Mouse (Mus musculus): Measurements from ENCODE around the gene Tmod1. TPM values are rescaled to one million over a fixed set of nuclear protein-coding genes. Genes with fewer than 3 reads are reported as not detected.
A peak's percentile ranks its signal among the peaks of the same experiment; 100 is the strongest.

Gene Tmod1
- polyA plus RNA-seq, 1 experiment = 46.9 TPM

DNA sequence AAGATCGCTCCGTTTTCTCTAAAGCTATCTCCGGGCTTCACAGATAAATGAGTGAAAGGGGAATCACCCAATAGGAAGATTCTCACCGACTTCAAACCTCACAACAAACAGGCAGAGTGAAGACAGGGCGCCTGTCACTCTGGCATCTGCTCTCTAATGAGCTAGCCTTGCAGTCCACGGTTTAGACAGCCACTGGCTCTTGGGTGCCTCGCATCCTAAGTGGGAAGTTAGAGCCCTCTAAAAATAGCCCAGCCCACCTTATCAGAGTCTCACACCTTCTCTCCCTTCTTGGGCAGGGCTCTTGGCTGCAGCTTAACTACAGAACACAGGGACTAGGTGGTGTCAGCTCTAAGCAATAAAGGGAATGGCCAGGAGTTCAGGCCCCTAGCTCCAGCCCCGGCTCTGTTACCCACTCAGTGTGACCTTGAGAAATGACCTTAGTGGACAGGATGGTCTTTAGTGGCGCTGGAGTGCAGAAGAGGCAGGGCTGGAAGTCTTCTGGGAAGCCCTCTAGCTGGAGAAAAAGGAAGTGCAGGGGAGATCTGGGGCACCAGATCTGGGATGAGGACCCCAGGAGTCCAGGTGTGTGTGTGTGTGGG is 2.0 kb downstream of the Tmod1 start:
- 6% methylated on average over 9 of the region's 9 CpGs for WGBS
- peak overlapping the region; percentile 72 for H3K4me3 ChIP-seq (replicated peaks; ENCODE audit: control insufficient read depth, low read depth, low read length)
- TF ChIP-seq POLR2A (IDR thresholded peaks at IDR 0.05; ENCODE audit: borderline replicate concordance, control insufficient read depth, low read depth, low read length) (peak; percentile 55; the same call in 1 of the 2 replicates), CTCF (IDR thresholded peaks at IDR 0.05; ENCODE audit: control insufficient read depth, insufficient read depth, low read length) (no peak)
- no peaks in the 10 kb centered on the region; the same call in 1 of the 2 replicates for H3K4me1 ChIP-seq (ENCODE audit: control insufficient read depth, insufficient read depth, low read length)
- peak overlapping the region; percentile 80 for H3K27ac ChIP-seq (ENCODE audit: control insufficient read depth, insufficient read depth, low read depth, low read length, poor library complexity)

DNA sequence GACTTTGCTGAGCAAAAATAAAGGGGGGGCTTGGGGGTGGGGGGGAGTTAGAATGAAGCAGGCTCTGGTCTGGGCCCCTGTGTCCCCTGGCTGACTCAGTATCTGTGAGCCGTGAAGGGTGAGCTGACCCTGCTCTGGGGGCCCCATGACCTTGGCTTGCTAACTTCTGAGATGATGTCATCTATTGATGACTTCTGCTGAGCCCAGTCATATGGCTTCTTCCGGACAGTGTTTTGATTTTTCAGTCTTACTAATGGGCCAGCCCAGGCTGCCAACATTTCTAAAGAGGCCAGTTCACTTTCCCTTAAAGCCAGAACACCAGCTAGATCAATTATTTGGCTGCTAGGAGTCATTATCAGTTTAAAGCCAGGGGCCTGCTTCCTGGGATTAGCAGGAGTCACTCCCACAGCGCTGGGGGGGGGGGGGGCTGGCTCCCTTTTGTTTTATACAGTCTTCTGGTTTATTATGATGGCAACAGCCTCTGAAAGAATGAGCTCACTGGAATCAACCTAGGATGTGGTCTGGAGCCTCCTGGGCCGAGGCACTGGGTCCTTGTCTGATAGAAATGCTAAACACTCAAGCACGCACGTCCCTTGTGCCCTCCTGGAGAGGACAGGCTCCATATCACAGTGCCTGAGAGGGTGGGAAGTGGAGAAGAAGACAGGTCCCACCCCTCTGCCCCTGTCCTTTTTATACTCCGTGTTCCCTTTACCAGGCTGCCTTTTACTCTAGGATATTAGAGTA is 3.2 kb downstream of the Tmod1 start:
- TF ChIP-seq CTCF (IDR thresholded peaks at IDR 0.05; ENCODE audit: control insufficient read depth, insufficient read depth, low read length) = no peak
- TF ChIP-seq POLR2A (IDR thresholded peaks at IDR 0.05; ENCODE audit: borderline replicate concordance, control insufficient read depth, low read depth, low read length) = no peak
- WGBS = 73% methylated on average over 7 of the region's 7 CpGs
- Histone ChIP-seq H3K27ac (ENCODE audit: control insufficient read depth, insufficient read depth, low read depth, low read length, poor library complexity) (peak overlapping the region; percentile 74; the same call in 1 of the 2 replicates), H3K4me3 (replicated peaks; ENCODE audit: control insufficient read depth, low read depth, low read length) (peak overlapping the region; percentile 45), H3K4me1 (ENCODE audit: control insufficient read depth, insufficient read depth, low read length) (no peaks in the 10 kb centered on the region; the same call in 1 of the 2 replicates)

DNA sequence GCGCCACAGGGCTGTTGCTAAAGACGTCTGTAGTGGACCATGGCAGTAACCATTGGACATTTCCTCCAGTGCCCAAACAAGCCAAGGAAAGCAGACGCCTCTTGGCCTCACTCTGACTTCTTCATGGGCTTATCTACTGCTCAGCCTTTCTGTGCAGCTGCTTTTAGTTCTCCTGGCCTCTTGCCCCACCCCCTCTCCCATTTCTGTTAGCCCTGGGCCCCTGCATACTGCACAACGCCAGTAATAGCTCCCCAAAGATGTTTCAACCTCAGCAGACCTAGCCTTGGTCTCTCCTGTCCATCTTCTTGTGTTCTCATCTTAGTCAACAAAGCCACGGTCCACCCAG is 3.7 kb downstream of the Tmod1 start:
- no peaks in the 10 kb centered on the region; the same call in 1 of the 2 replicates for H3K4me1 ChIP-seq (ENCODE audit: control insufficient read depth, insufficient read depth, low read length)
- TF ChIP-seq POLR2A (IDR thresholded peaks at IDR 0.05; ENCODE audit: borderline replicate concordance, control insufficient read depth, low read depth, low read length) (no peak), CTCF (IDR thresholded peaks at IDR 0.05; ENCODE audit: control insufficient read depth, insufficient read depth, low read length) (no peak)
- 0 out of 2 replicates have a peak overlapping the region, but pooled peaks have one; percentile 2 for H3K27ac ChIP-seq (ENCODE audit: control insufficient read depth, insufficient read depth, low read depth, low read length, poor library complexity)
- peak overlapping the region; percentile 22 for H3K4me3 ChIP-seq (replicated peaks; ENCODE audit: control insufficient read depth, low read depth, low read length)
- WGBS = 64% methylated on average over 5 of the region's 5 CpGs

DNA sequence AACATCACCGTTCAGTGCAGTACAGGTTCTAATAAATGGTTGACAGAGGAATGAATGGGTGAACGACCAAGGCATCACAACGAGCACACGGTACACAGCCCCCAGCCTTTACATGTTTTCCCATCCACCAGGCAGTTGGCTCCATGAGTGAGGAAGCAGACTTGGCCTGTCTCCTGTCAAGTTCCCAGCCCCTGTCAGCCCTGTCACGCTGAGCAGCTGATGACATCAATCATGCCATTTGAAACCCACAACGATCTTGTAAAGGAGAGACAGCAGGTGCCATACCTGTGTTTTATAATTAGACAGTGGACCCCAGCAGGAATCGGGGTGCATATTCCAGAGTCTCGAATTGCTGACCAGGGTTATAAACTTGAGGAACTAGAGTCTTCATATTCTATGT is 4.6 kb downstream of the Tmod1 start:
- TF ChIP-seq POLR2A (IDR thresholded peaks at IDR 0.05; ENCODE audit: borderline replicate concordance, control insufficient read depth, low read depth, low read length) = no peak
- TF ChIP-seq CTCF (IDR thresholded peaks at IDR 0.05; ENCODE audit: control insufficient read depth, insufficient read depth, low read length) = no peak
- no peaks in the 10 kb centered on the region; the same call in 1 of the 2 replicates for H3K4me1 ChIP-seq (ENCODE audit: control insufficient read depth, insufficient read depth, low read length)
- WGBS = 85% methylated on average over 8 of the region's 8 CpGs
- H3K27ac ChIP-seq (ENCODE audit: control insufficient read depth, insufficient read depth, low read depth, low read length, poor library complexity) = no peak overlapping the region
- H3K4me3 ChIP-seq (replicated peaks; ENCODE audit: control insufficient read depth, low read depth, low read length) = no peak overlapping the region

DNA sequence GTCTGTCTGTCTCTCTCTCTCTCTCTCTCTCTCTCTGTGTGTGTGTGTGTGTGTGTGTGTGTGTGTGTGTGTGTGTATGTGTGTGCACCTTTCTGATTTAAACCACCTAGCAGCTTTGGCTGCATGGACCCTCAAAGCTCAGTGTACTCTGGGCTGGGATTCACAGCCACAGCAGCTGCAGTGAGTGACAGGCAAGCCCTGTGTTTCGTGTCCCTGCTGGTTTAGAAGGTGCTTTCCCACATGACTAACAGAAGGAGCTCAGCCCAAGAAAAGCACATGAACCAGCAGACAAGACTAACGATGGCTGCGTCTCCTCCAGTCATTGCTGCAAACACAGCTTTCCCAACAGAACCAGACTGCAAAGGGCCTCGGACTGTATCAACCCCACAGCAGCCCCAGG is 9.2 kb downstream of the Tmod1 start:
- WGBS = 83% methylated on average over 4 of the region's 4 CpGs
- H3K4me1 ChIP-seq (ENCODE audit: control insufficient read depth, insufficient read depth, low read length) = no peaks in the 10 kb centered on the region; the same call in 1 of the 2 replicates
- no peak overlapping the region for H3K27ac ChIP-seq (ENCODE audit: control insufficient read depth, insufficient read depth, low read depth, low read length, poor library complexity)
- TF ChIP-seq POLR2A (IDR thresholded peaks at IDR 0.05; ENCODE audit: borderline replicate concordance, control insufficient read depth, low read depth, low read length) (no peak), CTCF (IDR thresholded peaks at IDR 0.05; ENCODE audit: control insufficient read depth, insufficient read depth, low read length) (no peak)
- H3K4me3 ChIP-seq (replicated peaks; ENCODE audit: control insufficient read depth, low read depth, low read length) = no peak overlapping the region

DNA sequence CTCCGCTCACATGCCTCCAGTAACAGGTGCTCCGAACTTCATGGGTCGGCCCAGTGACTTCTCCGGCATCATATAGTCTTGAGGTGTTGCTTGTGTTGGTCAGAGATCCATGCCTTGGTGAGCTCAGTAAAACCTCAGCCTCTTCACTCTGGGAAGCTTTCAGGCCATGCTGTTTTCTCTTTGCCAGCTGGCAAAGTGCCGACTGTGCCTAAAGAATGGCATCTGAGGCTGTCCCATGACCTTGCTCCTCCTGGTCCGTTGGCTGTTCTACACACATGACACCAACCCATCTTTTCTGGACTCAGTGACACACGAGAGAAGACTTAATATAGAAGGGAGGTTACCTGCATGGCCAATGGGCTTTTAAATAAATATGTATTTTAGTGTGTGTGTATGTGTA is 9.7 kb downstream of the Tmod1 start:
- WGBS = 88% methylated on average over 7 of the region's 7 CpGs
- Histone ChIP-seq H3K27ac (ENCODE audit: control insufficient read depth, insufficient read depth, low read depth, low read length, poor library complexity) (no peak overlapping the region), H3K4me3 (replicated peaks; ENCODE audit: control insufficient read depth, low read depth, low read length) (no peak overlapping the region), H3K4me1 (ENCODE audit: control insufficient read depth, insufficient read depth, low read length) (no peaks in the 10 kb centered on the region)
- TF ChIP-seq CTCF (IDR thresholded peaks at IDR 0.05; ENCODE audit: control insufficient read depth, insufficient read depth, low read length) (no peak), POLR2A (IDR thresholded peaks at IDR 0.05; ENCODE audit: borderline replicate concordance, control insufficient read depth, low read depth, low read length) (no peak)

DNA sequence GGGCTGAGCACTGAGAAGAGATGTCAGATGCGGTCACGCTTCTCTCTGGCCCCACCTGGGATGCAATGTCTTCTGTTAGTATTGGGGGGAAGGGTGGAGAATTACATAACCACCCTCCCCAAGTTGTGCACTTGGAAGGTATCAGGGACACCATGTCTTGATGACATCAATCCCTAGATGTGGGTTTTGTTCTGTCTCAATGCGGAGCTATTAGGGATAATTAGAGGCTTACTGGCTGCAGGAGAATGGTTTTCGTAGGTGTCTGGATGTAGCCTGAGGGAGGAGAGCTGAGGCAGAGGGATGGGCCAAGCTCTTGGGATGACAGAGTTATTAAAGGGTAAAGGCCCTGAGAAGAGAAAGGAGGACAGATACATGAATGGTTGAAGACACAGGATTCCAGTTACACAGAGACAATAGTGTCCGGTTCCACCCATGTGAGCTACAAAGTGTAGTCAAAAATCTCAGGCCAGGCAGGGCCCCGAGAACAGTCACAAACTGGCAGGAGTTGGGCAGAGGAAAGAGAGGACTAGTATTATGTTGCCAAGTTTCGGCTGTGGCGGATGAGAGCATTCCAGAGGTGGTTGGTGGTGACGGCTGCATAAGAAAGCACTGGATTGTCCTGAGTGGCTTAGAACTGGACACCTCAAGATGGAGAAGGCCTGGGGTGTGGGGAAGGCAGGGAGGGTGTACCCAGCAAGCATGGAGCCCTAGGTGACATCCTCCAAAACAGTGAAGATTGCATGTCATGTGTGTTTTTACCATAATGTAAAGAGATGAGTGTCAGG is 14.8 kb downstream of the Tmod1 start:
- no peak overlapping the region for H3K27ac ChIP-seq (ENCODE audit: control insufficient read depth, insufficient read depth, low read depth, low read length, poor library complexity)
- no peak overlapping the region for H3K4me3 ChIP-seq (replicated peaks; ENCODE audit: control insufficient read depth, low read depth, low read length)
- no peaks in the 10 kb centered on the region for H3K4me1 ChIP-seq (ENCODE audit: control insufficient read depth, insufficient read depth, low read length)
- 88% methylated on average over 9 of the region's 9 CpGs for WGBS
- TF ChIP-seq POLR2A (IDR thresholded peaks at IDR 0.05; ENCODE audit: borderline replicate concordance, control insufficient read depth, low read depth, low read length) (no peak), CTCF (IDR thresholded peaks at IDR 0.05; ENCODE audit: control insufficient read depth, insufficient read depth, low read length) (no peak)

DNA sequence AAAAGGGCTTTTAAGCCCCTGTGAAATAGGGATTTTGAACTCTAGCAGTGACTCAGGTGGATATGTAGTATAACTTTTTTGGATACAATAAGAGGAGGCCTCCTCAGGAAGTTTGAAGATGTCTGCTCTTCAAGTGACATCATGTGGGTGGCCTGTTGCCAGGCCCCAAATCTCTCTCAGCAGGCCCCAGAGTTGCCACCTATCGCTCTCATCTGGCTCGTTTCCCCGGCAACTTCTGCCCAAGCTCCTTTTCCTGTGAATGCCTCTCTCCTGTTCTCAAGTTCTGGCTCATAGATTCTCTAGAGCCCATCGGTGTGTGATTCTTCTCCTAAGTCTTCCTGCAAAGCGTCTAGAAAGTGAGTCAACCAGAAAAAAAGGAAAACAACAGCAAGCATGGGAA is 17.4 kb downstream of the Tmod1 start:
- no peaks in the 10 kb centered on the region for H3K4me1 ChIP-seq (ENCODE audit: control insufficient read depth, insufficient read depth, low read length)
- WGBS = 82% methylated on average over 5 of the region's 5 CpGs
- H3K27ac ChIP-seq (ENCODE audit: control insufficient read depth, insufficient read depth, low read depth, low read length, poor library complexity) = no peak overlapping the region
- no peak overlapping the region for H3K4me3 ChIP-seq (replicated peaks; ENCODE audit: control insufficient read depth, low read depth, low read length)
- no peak for TF ChIP-seq CTCF (IDR thresholded peaks at IDR 0.05; ENCODE audit: control insufficient read depth, insufficient read depth, low read length)
- no peak for TF ChIP-seq POLR2A (IDR thresholded peaks at IDR 0.05; ENCODE audit: borderline replicate concordance, control insufficient read depth, low read depth, low read length)

Data from bone marrow, adult 2 months (tissue).